Comparison of ENCODE assay signal across 19 mouse cellular contexts in the genomic region with DNA sequence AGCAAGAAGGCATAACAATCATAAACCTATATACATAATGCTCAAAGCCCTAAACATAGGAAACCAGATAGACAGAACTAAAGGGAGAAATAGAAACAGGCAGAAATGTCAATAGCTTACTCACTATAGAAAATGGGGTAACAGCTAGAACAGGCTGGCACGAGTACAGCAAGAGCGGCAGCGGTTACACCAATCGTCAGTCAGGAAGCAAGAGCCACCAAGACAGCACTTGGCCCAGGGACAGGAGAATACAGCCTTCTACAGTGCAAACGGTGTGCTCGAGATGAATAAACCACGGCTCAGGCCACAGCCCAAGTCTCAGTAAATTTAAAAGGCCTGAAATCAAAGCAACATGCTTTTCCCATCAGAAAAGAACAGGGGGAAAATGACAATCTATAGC. TPM values are rescaled to one million over a fixed set of nuclear protein-coding genes. Genes with fewer than 3 reads are reported as not detected.
DNase-seq lines count a peak whose midpoint lies in the region; ATAC-seq and TF ChIP-seq lines count a peak whose summit lies in the region.
"Had no signal": no experiment of that assay in that cellular context is flagged by ENCODE, and none has a peak within 500 bp of the region (broad histone marks: within the 10 kb centered on the region; RNA-seq: fewer than 3 reads in every experiment).

No protein-coding gene starts in this region.

- no peaks in the 10 kb centered on the region for H3K4me1 ChIP-seq in hindbrain, postnatal 0 days (ENCODE audit: insufficient read depth, low read length)
- H3K4me1 ChIP-seq in hindbrain, embryonic 13.5 days (replicated peaks) = no peaks in the 10 kb centered on the region
- H3K4me1 ChIP-seq: intestine, embryonic 15.5 days; kidney, embryonic 15.5 days; midbrain, embryonic 10.5 days; stomach, embryonic 15.5 days had no signal

- H3K27ac ChIP-seq in hindbrain, postnatal 0 days = no peak overlapping the region
- H3K27ac ChIP-seq in hindbrain, embryonic 13.5 days = no peak overlapping the region
- H3K27ac ChIP-seq: intestine, embryonic 15.5 days; kidney, embryonic 15.5 days; midbrain, embryonic 10.5 days; stomach, embryonic 15.5 days had no signal

- no peaks in the 10 kb centered on the region for H3K9me3 ChIP-seq in hindbrain, postnatal 0 days (ENCODE audit: low read length)
- no peaks in the 10 kb centered on the region for H3K9me3 ChIP-seq in hindbrain, embryonic 13.5 days
- H3K9me3 ChIP-seq: intestine, embryonic 15.5 days; kidney, embryonic 15.5 days; midbrain, embryonic 10.5 days; stomach, embryonic 15.5 days had no signal

- no peaks in the 10 kb centered on the region for H3K27me3 ChIP-seq in hindbrain, postnatal 0 days (ENCODE audit: insufficient read depth, low read length)
- no peaks in the 10 kb centered on the region for H3K27me3 ChIP-seq in hindbrain, embryonic 13.5 days
- H3K27me3 ChIP-seq: intestine, embryonic 15.5 days; kidney, embryonic 15.5 days; Patski; stomach, embryonic 15.5 days had no signal

- no peak for TF ChIP-seq CTCF in hindbrain, postnatal 0 days (IDR thresholded peaks at IDR 0.05; ENCODE audit: low read depth)

- 0 out of 2 replicates have a peak, but pooled peaks cover 8% of the 10 kb centered on the region for H3K36me3 ChIP-seq in hindbrain, postnatal 0 days (ENCODE audit: insufficient read depth, low read length)
- peaks cover 23% of the 10 kb centered on the region for H3K36me3 ChIP-seq in hindbrain, embryonic 13.5 days

- H3K9ac ChIP-seq in hindbrain, postnatal 0 days (replicated peaks; ENCODE audit: low read length) = no peak overlapping the region
- no peak overlapping the region for H3K9ac ChIP-seq in hindbrain, embryonic 13.5 days
- H3K9ac ChIP-seq: intestine, embryonic 15.5 days; kidney, embryonic 15.5 days; liver, postnatal 0 days; stomach, embryonic 15.5 days had no signal

- no peak for ATAC-seq in hindbrain, postnatal 0 days
- no peak for ATAC-seq in hindbrain, embryonic 13.5 days (ENCODE audit: low FRiP score)
- ATAC-seq: activated CD4-positive, CD25-positive, alpha-beta regulatory T cell, adult 4 months; intestine, embryonic 15.5 days; liver, postnatal 0 days; Patski had no signal

- peak; percentile 28 for DNase-seq in cerebellum, adult 11-12 months
- DNase-seq in cerebellum, postnatal 4 days (ENCODE audit: low spot score in 2 of 2) = no peak
- DNase-seq in hindbrain, postnatal 0 days (ENCODE audit: low spot score) = peak; percentile 32
- DNase-seq in adipocyte (ENCODE audit: low spot score) = peak; percentile 55
- peak; percentile 34 for DNase-seq in cerebellum, adult 9-10 months
- no peak for DNase-seq in layer of hippocampus, postnatal 25 days (ENCODE audit: extremely low spot score in 1 of 2, low spot score in 1 of 2)
- DNase-seq: B cell, adult 2 months; gastrocnemius, postnatal 10 days; liver; liver, postnatal 0 days; lung, postnatal 36 days; spleen, adult 18-20 months had no signal

- H3K4me2 ChIP-seq in hindbrain, postnatal 0 days (ENCODE audit: low read depth, low read length) = no peak overlapping the region
- H3K4me2 ChIP-seq in hindbrain, embryonic 13.5 days = no peak overlapping the region
- H3K4me2 ChIP-seq: intestine, embryonic 15.5 days; kidney, embryonic 15.5 days; stomach, embryonic 15.5 days had no signal

- 49% methylated on average over 7 of the region's 7 CpGs for WGBS in hindbrain, postnatal 0 days
- 95% methylated on average over 7 of the region's 7 CpGs for WGBS in hindbrain, embryonic 13.5 days

- no peak overlapping the region for H3K4me3 ChIP-seq in hindbrain, postnatal 0 days (ENCODE audit: low read length)
- no peak overlapping the region for H3K4me3 ChIP-seq in hindbrain, embryonic 13.5 days
- H3K4me3 ChIP-seq: intestine, embryonic 15.5 days; kidney, embryonic 15.5 days; midbrain, embryonic 10.5 days; stomach, embryonic 15.5 days had no signal

RNA-seq across cellular contexts. Expression of a gene that starts 9.4 kb away (rescaled TPM):
- 13.4 and 23.2 TPM in 2 replicates for total RNA-seq in hindbrain, postnatal 0 days (2014; rRNA removed)
- polyA plus RNA-seq in hindbrain, postnatal 0 days (2015; fragmentation: Nextera tagmentation; extraction: Ambion mirVana) = 5.5 and 5.7 TPM in 2 replicates
- 3.5 and 5.0 TPM in 2 replicates for polyA plus RNA-seq in hindbrain, embryonic 13.5 days (2015; fragmentation: Nextera tagmentation; extraction: Ambion mirVana)
- 1 to 10 TPM; 4.4 to 5.0 TPM for total RNA-seq in layer of hippocampus, postnatal 25 days (2021)

Comparison
In these comparisons a context has a peak if more than half of its experiments do, and no peak if none do; other contexts are left out.
1. DNase-seq: peak in cerebellum, adult 11-12 months (single experiment), hindbrain, postnatal 0 days (single experiment), adipocyte (single experiment) and cerebellum, adult 9-10 months (single experiment); none in cerebellum, postnatal 4 days (0 of 2) and layer of hippocampus, postnatal 25 days (0 of 2).